Mouse (Mus musculus): ENCODE results near the gene Dpysl4.

Dpysl4 gene

GRCm38 (mm10) chr7:139100531-139101095 lies 14.8 kb downstream of the Dpysl4 start:
- DNase-seq (ENCODE audit: low spot score) = no peak

DNA sequence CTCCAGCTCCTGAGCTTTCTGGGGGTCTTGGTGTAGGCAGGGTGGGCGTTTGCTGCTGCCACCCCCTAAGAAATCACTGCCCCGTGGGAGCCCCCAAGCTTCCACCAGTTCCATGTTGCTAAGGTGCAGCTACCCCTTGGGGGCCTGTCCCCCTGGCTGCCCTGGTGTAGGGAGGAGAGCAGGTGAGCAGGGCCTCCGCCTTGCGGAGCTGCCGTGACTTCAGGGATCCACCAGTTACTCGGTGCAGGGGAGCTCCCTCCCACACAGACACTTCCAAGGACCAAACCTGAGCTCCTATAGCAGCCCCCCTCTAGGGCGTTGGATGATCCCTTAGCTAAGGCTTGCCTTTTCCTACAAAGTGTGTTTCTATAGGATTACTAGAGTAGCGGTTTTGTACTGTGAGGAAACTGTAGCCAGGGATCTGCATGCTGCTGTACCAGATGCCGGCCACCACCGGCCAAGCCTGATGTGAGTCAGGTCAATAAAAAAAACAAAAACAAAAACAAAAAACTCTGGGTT lies 15.5 kb downstream of the Dpysl4 start:
- DNase-seq (ENCODE audit: low spot score) = no peak

- DNase-seq (ENCODE audit: low spot score) = no peak
These were observed 16.0 kb downstream of the Dpysl4 start for GRCm38 (mm10) chr7:139101826-139102225.

DNA sequence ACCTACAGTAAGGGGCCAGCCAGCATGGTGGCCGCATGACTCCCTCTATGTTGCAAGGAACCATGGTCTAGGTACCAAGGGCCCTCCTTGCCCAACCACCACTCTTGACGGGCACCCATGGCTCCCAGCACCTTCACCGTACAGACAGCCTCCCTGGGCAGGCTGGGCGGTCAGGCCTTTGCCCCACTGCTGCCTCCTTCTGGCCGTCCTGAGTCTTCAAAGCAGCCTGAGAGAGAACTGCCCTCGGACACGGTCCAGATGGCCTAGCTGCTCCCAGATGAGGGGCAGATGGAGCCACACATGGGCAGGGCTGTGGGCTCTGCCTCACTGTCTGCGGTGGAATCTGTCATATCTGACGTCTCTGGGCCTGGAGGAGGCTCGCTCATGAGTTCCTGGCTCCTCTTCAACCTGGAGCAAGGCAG lies 18.2 kb downstream of the Dpysl4 start:
- no peak for DNase-seq (ENCODE audit: low spot score)

DNA sequence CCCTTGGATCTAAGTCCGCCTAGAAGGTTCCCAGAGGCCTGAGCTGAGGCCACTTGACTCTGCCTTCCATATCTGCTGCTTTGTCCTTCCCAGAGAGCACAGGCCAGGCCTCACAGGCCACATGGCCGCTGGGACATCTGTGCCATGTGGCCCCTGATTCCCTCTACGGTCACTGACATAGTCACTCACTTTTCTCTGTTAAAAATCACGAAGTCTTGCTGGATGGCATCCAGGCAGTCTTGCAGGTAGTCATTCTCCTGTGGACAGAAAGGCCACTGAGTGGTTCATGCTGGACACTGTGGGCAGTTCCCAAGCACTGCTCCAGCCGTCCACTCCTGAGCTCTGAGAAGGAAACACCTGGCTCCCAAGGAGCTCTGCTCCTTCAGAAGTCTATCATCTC lies 19.3 kb downstream of the Dpysl4 start:
- no peak for DNase-seq (ENCODE audit: low spot score)

DNA sequence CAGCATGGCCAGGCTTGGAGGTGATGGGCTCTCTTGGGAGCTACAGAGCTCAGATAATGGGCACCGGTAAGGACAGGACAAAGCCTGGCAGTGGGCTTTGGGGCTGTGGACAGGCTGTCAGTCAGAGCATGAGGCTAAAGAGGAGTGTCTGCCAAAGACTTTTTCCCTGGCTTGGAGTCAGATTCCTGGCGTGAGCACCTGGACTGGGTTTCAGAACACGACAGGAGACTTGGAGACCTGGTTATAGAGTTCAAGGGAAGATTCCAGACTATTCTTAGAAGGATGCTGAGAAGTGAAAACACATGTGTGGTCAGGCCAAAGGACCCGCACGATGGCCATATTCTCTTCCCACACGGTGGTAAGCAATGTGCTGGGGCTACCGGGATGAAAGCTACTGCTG lies 19.9 kb downstream of the Dpysl4 start:
- no peak for DNase-seq (ENCODE audit: low spot score)

DNA sequence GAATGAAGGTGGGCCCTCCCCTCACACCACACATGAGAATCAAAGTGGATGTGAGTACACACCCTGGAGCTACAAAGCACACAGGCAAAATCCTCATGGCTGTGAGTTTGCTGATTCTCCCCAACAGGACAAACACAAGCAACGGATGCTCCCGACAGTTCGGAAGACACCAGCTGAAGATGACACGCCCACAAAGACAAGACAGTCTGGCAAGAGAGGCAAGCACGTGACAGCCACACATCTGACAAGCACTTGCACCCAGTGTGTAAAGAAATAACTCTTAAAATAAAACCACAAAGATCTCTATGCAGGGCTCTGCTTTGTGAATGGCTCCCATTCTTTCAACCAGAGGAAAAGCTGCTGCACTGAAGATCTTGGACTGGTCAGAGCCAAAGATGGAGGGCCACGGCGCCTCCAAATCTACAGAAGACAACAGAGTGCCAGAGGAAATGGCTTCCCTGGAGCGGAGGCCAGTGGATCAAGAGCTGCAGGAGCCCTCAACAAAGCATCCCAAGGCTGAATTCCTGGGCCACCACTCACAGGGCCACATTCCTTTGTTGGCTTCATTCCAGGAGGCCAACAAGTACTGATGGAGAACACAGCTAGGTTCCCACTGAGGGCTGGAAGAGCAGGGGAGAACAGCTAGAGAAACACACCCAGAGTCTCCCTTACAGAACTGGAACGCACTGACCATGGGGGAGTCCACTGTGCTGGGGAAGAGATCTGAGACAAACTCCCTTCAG lies 22.3 kb downstream of the Dpysl4 start:
- DNase-seq (ENCODE audit: low spot score) = no peak

DNA sequence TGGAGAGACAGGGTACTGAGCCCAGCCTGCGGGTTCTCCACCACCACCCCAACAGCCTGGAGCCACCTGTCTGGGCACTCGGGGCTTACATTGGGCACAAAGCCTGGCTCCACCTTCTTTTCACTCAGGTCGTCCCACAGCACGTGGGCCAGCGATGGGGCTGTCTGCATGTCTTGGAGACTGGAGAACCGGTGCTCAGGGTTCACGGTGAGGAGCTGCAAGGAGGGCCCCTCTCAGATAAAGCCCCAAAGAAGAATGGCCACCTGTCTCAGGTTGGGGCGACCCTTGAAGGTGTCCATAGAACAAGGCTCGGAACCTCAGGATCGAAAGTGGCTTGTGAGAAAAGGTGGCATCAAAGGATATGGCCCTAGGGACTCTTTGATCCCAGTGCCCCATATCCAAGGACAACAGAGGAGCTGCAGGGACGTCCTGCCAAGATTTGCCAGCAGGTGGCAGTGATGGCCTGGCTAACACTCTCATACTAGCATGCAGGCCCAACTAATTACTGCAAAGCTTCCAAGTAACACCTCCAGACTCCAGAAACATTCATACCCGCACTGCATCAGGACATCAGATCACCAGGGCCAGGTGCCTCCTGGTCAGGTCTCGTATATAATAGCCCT lies 33.5 kb downstream of the Dpysl4 start:
- peak; percentile 53 for DNase-seq (ENCODE audit: low spot score)

GRCm38 (mm10) chr7:139119775-139120153 lies 34.0 kb downstream of the Dpysl4 start:
- no peak for DNase-seq (ENCODE audit: low spot score)

DNA sequence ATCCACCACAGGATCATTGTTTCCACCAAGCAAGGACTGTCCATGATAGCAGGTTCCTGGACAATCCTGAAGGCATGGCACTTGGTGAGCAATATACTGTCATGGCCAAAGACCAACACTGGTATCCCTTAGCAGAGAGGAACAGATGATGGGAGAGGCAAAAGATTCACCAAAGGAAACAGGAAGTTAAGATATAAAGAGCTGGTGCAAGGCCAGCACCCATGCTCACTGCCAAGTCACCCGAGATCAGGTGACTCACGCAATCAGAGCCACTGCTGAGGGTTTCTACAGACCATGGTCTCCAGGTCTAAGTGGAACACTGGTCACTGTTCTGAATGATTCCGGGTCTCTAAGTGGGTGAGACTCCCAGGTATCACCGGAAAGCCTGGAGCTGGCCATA lies 40.1 kb downstream of the Dpysl4 start:
- no peak for DNase-seq (ENCODE audit: low spot score)

DNA sequence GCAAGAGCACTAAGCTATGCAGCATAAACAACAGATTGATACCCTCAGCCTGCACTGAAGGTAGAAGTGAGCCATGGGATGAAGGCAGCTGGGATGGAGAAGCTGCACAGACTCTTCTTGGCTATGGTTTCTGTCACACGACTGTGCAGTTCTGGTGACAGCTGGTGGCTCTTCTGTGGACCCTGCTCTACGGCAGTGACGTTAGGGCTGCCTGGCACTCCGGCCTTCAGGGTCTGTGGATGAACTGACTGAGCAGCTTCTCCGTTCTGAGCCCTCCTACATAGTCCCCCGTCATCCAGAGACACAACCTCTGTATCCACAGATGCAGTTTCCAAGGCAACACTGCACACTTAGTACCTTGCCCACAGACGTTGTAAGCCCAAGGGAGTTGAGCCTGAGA lies 40.7 kb downstream of the Dpysl4 start:
- DNase-seq (ENCODE audit: low spot score) = no peak

DNA sequence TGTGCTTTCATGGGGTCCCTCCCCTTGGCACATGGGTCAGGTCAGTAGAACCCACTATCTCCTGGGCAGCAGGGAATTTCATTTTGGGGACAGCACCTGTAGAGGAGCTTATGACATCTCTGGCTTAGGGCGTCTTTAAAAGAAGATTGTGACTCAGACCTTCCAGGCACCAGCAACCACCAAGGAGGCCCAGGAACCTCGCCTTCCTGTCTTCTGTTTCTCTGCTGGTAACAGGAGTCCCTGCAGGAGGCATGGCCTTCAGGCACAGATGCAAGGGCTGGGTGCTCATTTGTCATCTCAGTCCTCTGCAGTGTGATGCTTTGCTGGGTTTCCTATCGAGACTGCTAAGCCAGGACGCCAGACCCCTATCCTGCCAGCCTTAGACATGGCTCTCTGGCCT lies 43.2 kb downstream of the Dpysl4 start:
- no peak for DNase-seq (ENCODE audit: low spot score)

DNA sequence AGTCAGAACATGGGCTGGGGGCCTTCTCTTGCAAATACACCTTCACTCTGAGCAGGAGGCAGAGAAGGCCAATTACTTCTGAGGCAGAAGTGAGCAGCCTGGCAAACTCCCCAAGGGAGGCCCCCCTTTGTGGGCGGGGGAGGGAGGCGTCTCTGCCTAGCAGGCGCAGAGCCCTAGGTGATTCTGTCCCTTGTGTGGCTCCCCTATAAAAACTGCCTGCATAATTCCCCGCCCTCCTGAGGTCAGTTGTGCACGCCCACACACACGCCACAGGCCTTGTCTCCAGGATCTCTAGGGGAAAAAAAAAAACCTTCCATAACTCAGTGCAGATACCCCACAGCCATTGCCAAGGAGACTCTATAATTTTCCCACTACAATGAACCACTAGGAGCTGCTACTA lies 44.6 kb downstream of the Dpysl4 start:
- no peak for DNase-seq (ENCODE audit: low spot score)

DNA sequence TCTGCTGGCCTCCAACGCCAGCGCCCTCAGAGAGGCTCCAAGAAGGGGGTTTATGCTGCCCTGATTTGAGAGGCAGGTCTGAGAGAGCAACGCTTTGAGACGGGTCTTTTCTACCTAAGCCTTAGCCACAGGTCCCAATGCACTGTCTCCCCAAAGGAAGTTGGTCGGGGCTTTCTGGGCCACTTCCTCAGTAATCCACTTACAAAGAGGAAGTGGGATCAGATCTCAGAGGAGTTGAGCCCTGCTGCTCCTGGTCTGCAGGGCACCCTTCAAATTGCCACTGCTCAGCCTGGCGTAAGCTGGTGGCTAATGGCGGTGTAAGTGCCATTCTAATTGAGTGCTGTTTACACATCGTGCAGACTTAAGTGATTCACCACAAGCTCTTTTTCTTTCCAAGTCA lies 45.7 kb downstream of the Dpysl4 start:
- DNase-seq (ENCODE audit: low spot score) = no peak

- DNase-seq (ENCODE audit: low spot score) = no peak
These were observed 47.6 kb downstream of the Dpysl4 start for GRCm38 (mm10) chr7:139133446-139133845.

DNA sequence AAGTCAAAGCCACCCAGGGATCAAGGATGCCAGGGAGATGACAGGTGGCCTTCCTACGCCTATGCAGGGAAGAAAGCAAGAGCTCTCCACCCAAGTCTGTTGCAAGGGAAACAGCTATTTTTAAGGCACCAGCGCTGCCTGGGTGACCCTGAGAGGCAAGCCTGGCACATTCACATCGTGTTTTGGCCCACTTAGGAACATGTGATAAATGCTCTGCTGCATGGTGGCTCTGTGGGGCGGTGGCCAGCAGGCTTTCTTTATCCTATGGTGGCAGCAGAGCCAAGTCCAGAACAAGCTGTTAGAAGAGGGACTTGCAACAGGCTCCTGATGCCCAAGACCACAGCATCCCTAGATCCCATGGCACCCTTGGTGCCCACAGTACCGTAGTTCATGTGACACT lies 49.4 kb downstream of the Dpysl4 start:
- no peak for DNase-seq (ENCODE audit: low spot score)

- no peak for DNase-seq (ENCODE audit: low spot score)
These were observed 51.2 kb downstream of the Dpysl4 start for GRCm38 (mm10) chr7:139136906-139137491.

- no peak for DNase-seq (ENCODE audit: low spot score)
These were observed 54.2 kb downstream of the Dpysl4 start for GRCm38 (mm10) chr7:139139921-139140461.

DNA sequence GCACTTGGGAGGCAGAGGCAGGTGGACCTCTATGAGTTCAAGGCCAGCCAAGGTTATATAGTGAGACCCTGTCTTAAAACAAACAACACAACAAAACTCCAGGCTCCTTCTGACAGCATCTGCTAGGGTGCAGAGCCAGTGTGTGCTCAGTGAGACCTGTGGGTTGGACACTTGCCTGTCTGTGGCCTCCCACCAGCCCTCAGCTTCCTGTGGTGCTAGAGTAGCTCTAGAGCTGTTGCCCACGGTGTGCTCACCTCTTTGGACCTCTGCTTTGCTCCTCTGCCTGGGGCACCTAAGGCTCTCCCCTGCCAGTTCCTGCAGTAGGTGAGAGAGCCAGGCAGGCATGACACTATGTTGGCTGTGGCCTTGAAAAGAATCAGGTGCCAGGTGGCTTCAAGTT lies 58.0 kb downstream of the Dpysl4 start:
- DNase-seq (ENCODE audit: low spot score) = no peak

- DNase-seq (ENCODE audit: low spot score) = no peak
These were observed 60.1 kb downstream of the Dpysl4 start for GRCm38 (mm10) chr7:139145891-139146290.

DNA sequence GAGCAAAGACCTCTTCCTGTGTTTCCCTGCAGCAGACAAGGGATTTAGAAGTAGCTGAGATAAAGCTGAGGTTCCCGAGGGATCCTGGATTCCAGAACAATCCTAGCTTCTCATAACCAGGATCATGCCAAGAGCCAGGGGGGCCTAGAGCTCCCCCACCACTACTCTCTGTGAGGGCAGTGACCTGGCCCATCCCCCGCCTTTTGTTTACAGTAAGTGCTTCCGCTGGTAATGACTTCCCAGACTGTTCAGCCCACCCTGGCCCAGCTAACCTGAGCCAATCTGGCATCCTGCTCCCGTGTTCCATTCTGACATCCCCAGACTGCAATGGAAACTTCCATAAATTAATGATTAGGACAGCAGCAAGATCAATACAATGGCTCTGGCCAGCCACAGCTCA lies 61.6 kb downstream of the Dpysl4 start:
- no peak for DNase-seq (ENCODE audit: low spot score)

DNA sequence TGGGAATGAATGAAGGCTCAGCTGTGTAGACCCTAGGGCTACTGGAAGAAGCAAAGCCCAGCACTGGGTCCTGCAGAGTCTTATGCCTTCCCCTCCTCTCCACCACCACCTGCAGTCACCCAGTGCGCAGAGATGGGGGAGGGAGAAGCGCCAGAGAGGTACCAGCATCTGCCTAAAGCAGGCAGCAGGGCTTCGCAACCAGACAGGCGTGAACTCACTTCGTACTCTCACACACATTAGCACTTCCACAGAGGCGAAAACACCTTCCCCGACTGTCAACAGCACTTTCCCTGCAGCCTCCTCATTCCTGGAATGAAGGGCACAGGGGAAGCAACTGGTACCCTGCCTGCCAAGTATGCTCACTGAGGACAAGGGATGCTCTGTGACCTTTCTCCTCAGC lies 63.6 kb downstream of the Dpysl4 start:
- no peak for DNase-seq (ENCODE audit: low spot score)

DNA sequence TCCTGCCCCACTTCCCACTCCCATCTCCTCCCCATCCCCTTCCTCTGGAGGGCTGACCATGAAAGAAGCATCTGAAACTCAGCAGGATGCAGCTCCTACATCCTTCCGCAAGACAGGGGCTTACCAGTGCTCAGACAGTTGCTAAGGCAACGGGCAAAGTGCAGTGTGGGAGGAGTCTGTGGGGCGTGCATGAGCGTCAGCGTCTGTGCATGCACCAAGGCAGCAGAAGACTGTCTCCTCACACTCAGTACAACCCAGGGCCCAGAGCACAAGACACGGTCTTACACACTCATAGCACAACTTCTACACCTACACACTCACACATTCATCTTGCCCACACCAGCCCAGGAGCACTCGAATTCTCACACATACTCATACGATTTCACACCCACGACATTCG lies 65.3 kb downstream of the Dpysl4 start:
- no peak for DNase-seq (ENCODE audit: low spot score)

All from testis, postnatal 14 days (tissue).